Mouse (Mus musculus) spleen, adult 2 months (tissue): ENCODE measurements around the gene Olfr713.

Experiments
- CTCF ChIP-seq: fragments of 200-500 bp; IDR thresholded peaks from 2 replicates; pipeline ENCODE4 v1.5.1; 2011; ENCODE audit warnings: mild to moderate bottlenecking, inconsistent platforms; ENCODE audit not compliant: insufficient read depth, insufficient read length, insufficient replicate concordance; ENCODE audit errors: extremely low read depth
- POLR2A ChIP-seq: fragments of 200-500 bp; IDR thresholded peaks from 2 replicates; pipeline ENCODE4 v1.6.1; 2011; ENCODE audit warnings: low read depth, low read length, inconsistent platforms

- TF ChIP-seq CTCF (no peak), POLR2A (no peak)
Measured at GRCm38 (mm10) chr7:107044407-107044806, 13.4 kb downstream of the Olfr713 start.
